Mouse (Mus musculus) stomach, adult 2 months (tissue): ENCODE data around the gene Plod3. TPM values are rescaled to one million over a fixed set of nuclear protein-coding genes. Genes with fewer than 3 reads are reported as not detected.

Source experiments
- polyA plus RNA-seq: library from polyadenylated mRNA; depleted of rRNA; stranded (reverse); fragments of >200 nt; gene quantifications from 2 replicates; pipeline ENCODE4 v1.2.3, GENCODE M21; 2012; rRNA removed

Gene Plod3
- polyA plus RNA-seq: 24.0 and 28.8 TPM in 2 replicates

DNA sequence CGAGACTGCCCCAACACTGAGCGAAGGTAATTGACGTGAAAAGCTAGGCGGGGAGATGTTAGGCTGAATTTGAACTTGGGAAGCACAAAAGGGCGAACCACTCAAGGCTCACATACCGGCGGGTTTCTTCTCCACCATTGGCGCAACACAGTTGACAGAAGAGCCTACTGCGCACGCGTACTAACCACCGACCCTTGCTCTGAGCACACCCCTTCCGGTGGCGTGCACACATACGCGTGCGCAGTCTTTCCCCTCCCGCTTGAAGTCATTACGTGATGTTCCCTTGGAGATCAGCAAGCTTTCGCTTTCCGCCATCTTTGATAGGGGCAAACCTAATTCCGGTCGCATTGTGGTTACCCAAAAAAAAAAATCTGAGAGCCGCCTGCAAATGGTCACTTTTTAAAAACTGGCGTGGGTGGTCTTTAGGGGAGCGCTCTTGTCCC, at the start of gene Plod3:
Gene Plod3, plus strand, starts transcription at position 325 of the 443 bp plus-strand sequence.

GRCm38 (mm10) chr5:136953015-136953414, 33.8 kb upstream of the Plod3 start, which contains the start of gene Fis1:
Gene Fis1, plus strand, starts transcription at chr5:136953275.

GRCm38 (mm10) chr5:136966331-136966730, 20.5 kb upstream of the Plod3 start, which contains the start of gene Cldn15:
Gene Cldn15, plus strand, starts transcription at chr5:136966616.

GRCm38 (mm10) chr5:136987934-136988271, 1.1 kb downstream of the Plod3 start, which contains the start of gene Znhit1:
Gene Znhit1, minus strand, starts transcription at chr5:136988021.

GRCm38 (mm10) chr5:137026092-137026491, 39.3 kb downstream of the Plod3 start, which contains the start of gene Vgf:
Gene Vgf, plus strand, starts transcription at chr5:137026392.

DNA sequence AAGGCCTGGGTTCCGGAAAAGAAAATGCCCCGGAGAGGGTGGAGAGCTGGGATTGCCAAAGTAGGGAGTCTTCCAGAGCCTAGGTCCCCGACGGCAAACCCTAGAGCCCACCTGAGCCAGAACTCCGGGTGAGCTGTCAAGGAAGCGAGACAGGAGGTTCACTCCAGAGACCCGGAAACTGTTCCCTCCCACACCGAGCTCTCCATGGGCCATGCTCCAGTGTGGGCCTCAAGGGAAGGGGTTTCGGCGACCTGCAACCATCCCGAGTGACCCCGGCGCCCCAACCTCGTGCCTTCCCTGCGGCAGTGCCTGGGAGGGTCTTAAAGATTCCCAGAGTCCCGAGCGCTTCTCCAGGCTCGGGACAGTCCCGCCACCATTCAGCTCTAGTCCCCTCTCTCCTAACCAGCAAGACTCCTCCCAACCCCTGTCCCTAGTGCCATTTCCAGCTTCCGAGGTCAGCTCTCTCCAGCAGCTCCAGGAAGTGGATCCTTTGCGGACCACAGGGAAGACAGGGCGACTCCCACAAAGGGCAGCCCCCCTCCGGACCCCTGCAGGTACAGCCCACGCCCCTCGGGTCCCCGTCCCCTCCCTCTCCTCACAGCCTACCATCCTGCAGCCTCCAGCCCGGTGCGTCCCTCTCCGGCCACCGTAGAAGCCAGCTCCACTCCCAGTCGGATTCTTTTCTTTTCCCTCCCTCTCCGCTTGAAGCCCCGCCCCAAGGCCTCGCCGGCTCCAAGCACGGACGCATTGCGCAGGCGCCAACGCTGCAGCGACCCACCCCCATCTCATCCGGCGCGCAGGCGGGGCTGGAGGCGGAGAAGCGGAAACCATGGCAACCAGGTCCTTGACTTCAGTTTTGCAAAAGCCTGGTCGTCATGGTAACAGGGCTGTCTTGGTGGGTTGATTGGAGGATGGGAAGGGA, 58.8 kb downstream of the Plod3 start, which contains the start of gene Ap1s1:
Gene Ap1s1, minus strand, starts transcription at position 734 of the 922 bp plus-strand sequence.

Other genes with a start within 250 kb of the Plod3 start
- gene Col26a1, start 103.8 kb upstream of the Plod3 start, polyA plus RNA-seq: 0.16 and 0.34 TPM in 2 replicates
- 2.9 TPM in 2 replicates for gene Ift22, start 78.9 kb upstream of the Plod3 start, polyA plus RNA-seq
- 99.0 and 123 TPM in 2 replicates for gene Fis1, start 33.7 kb upstream of the Plod3 start, polyA plus RNA-seq
- 3.0 and 3.8 TPM in 2 replicates for gene Cldn15, start 20.4 kb upstream of the Plod3 start, polyA plus RNA-seq
- gene Znhit1, start 1.0 kb downstream of the Plod3 start, polyA plus RNA-seq: 68.0 and 87.7 TPM in 2 replicates
- gene Vgf, start 39.4 kb downstream of the Plod3 start, polyA plus RNA-seq: 0.75 and 1.5 TPM in 2 replicates
- gene Ap1s1, start 59.1 kb downstream of the Plod3 start, polyA plus RNA-seq: 39.9 and 51.1 TPM in 2 replicates
- 0.74 and 2.6 TPM in 2 replicates for gene Serpine1, start 85.2 kb downstream of the Plod3 start, polyA plus RNA-seq
- 3.1 and 4.6 TPM in 2 replicates for gene Trim56, start 129.2 kb downstream of the Plod3 start, polyA plus RNA-seq
- 0.08 and 0.14 TPM in 2 replicates for gene Muc3, start 162.3 kb downstream of the Plod3 start, polyA plus RNA-seq
- gene Muc3a, start 225.4 kb downstream of the Plod3 start, polyA plus RNA-seq: 0.66 and 1.4 TPM in 2 replicates